Mouse (Mus musculus): Measurements from ENCODE around the gene Pgrmc2. TPM values are rescaled to one million over a fixed set of nuclear protein-coding genes. Genes with fewer than 3 reads are reported as not detected.

The Pgrmc2 gene
- polyA plus RNA-seq, 1 experiment from 2014 or later, result 28.3 TPM

GRCm38 (mm10) chr3:41082520-41082884, 344 bp downstream of the Pgrmc2 start:
- Histone ChIP-seq H3K36me3 (ENCODE audit: control insufficient read depth, insufficient read depth, low read length) (no peaks in the 10 kb centered on the region), H3K27me3 (replicated peaks; ENCODE audit: control insufficient read depth, insufficient read depth, low read length) (no peaks in the 10 kb centered on the region), H3K27ac (ENCODE audit: low read depth, low read length) (peak overlapping the region; percentile 89), H3K4me1 (replicated peaks; ENCODE audit: control insufficient read depth, insufficient read depth, low read length) (peaks cover 8% of the 10 kb centered on the region; the same call in 1 of the 2 replicates), H3K4me2 (peak overlapping the region; percentile 87), H3K9me3 (ENCODE audit: control insufficient read depth, low read length) (no peaks in the 10 kb centered on the region), H3K9ac (ENCODE audit: low read depth, low read length) (peak overlapping the region; percentile 91), H3K4me3 (ENCODE audit: low read depth, low read length) (peak overlapping the region; percentile 69)
- WGBS, result under 1% methylated on average over 43 of the region's 43 CpGs
- peak; percentile 19 for ATAC-seq (replicated peaks; ENCODE audit: low FRiP score)
- DNase-seq (ENCODE audit: low spot score), result no peak

DNA sequence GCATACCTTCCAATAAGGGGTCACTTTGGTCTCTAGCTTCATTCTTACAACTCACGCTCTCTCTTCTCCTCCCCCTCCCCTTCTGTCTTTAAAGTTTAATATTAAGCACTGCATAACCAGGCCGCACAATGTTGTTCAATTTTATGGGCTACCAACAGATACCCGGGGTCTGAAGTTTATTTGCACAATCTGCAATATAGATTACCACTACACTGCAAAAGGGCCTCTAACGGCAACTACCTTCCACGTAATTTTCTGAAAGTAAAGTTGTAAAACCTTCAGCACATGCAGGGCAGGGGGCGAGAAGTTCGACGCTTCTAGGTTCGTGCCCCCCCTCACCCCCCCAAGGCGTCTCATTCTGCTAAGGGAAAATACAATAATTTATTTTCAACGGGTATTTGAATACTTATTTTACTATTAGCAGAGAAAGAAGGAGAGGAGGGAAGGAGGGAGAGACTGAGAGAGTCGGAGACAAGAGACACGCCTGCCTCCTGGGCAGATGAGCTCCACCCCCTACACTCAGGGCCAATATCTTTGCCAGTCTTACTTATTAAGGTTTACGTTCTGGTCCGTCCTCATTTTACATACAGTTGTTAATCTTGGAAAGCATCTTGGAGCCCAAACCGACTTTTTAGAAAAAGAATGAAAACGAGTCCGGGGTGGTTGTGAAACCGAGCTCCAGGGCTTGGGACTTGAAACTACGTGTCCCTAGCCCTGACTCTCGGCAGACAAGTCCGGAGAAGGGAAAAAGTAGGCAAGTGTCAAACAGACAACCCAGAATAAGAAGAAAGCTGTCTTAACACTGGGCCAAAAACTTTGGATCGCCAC, 1.2 kb downstream of the Pgrmc2 start:
- H3K36me3 ChIP-seq (ENCODE audit: control insufficient read depth, insufficient read depth, low read length), result no peaks in the 10 kb centered on the region
- no peak for ATAC-seq (replicated peaks; ENCODE audit: low FRiP score)
- peak overlapping the region; percentile 69 for H3K4me3 ChIP-seq (ENCODE audit: low read depth, low read length)
- H3K9me3 ChIP-seq (ENCODE audit: control insufficient read depth, low read length), result no peaks in the 10 kb centered on the region
- peak overlapping the region; percentile 91 for H3K9ac ChIP-seq (ENCODE audit: low read depth, low read length)
- 4% methylated on average over 23 of the region's 23 CpGs for WGBS
- H3K27ac ChIP-seq (ENCODE audit: low read depth, low read length), result peak overlapping the region; percentile 89
- peaks cover 8% of the 10 kb centered on the region; the same call in 1 of the 2 replicates for H3K4me1 ChIP-seq (replicated peaks; ENCODE audit: control insufficient read depth, insufficient read depth, low read length)
- peak; percentile 54 for DNase-seq (ENCODE audit: low spot score)
- no peaks in the 10 kb centered on the region for H3K27me3 ChIP-seq (replicated peaks; ENCODE audit: control insufficient read depth, insufficient read depth, low read length)
- peak overlapping the region; percentile 87 for H3K4me2 ChIP-seq

DNA sequence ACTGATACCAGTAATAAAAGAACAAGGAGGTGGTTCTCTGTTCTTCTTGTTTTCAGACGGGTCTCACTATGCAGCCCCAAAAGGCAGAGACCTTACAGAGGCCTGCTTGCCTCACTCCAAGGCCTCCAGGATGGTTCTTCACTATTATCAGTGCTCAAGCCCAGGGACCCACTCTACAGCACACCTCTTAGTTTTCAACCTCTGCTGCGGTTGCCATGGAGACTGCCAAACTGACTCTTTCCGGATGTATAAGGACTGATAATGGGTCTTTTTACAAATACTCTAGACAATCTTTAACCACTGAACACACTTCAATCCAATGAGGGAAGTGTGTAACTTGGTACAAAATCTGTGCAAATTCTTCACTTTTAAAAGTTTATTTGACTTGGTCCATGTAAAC, 2.1 kb downstream of the Pgrmc2 start:
- Histone ChIP-seq H3K27ac (ENCODE audit: low read depth, low read length) (no peak overlapping the region), H3K36me3 (ENCODE audit: control insufficient read depth, insufficient read depth, low read length) (no peaks in the 10 kb centered on the region), H3K4me2 (peak overlapping the region; percentile 87), H3K4me3 (ENCODE audit: low read depth, low read length) (peak overlapping the region; percentile 69), H3K27me3 (replicated peaks; ENCODE audit: control insufficient read depth, insufficient read depth, low read length) (no peaks in the 10 kb centered on the region), H3K9ac (ENCODE audit: low read depth, low read length) (no peak overlapping the region), H3K4me1 (replicated peaks; ENCODE audit: control insufficient read depth, insufficient read depth, low read length) (peaks cover 8% of the 10 kb centered on the region; the same call in 1 of the 2 replicates), H3K9me3 (ENCODE audit: control insufficient read depth, low read length) (no peaks in the 10 kb centered on the region)
- ATAC-seq (replicated peaks; ENCODE audit: low FRiP score) (no peak), DNase-seq (ENCODE audit: low spot score) (no peak)
- WGBS, result 31% methylated on average over 3 of the region's 3 CpGs

DNA sequence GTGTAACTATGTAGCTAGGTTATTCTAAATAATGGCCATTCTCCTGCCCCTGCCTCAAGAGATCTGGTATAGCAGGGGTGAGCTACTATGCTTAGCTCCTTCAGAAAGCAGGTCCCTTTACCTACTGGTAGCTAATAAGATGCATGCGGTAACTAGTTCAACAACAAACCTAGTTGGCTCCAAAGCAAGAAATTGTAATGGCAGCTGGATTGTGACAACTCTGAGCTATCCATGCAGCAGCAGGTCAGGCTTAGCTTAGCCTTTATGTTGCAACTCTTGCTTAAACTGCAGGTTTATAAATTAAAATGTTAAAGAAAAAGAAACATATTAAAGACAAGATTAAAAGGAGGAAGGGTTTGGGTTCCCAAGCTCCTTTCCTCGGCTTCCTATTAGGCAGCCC, 4.2 kb downstream of the Pgrmc2 start:
- ATAC-seq (replicated peaks; ENCODE audit: low FRiP score), result no peak
- H3K36me3 ChIP-seq (ENCODE audit: control insufficient read depth, insufficient read depth, low read length), result no peaks in the 10 kb centered on the region
- 89% methylated on average over 2 of the region's 2 CpGs for WGBS

GRCm38 (mm10) chr3:41075376-41075775, 7.5 kb downstream of the Pgrmc2 start:
- no peak overlapping the region for H3K4me3 ChIP-seq (ENCODE audit: low read depth, low read length)
- no peaks in the 10 kb centered on the region for H3K9me3 ChIP-seq (ENCODE audit: control insufficient read depth, low read length)
- no peak overlapping the region for H3K27ac ChIP-seq (ENCODE audit: low read depth, low read length)
- no peak overlapping the region for H3K4me2 ChIP-seq
- 88% methylated on average over 8 of the region's 8 CpGs for WGBS
- DNase-seq (ENCODE audit: low spot score) (no peak), ATAC-seq (replicated peaks; ENCODE audit: low FRiP score) (no peak)
- no peaks in the 10 kb centered on the region for H3K4me1 ChIP-seq (replicated peaks; ENCODE audit: control insufficient read depth, insufficient read depth, low read length)
- H3K27me3 ChIP-seq (replicated peaks; ENCODE audit: control insufficient read depth, insufficient read depth, low read length), result no peaks in the 10 kb centered on the region
- H3K36me3 ChIP-seq (ENCODE audit: control insufficient read depth, insufficient read depth, low read length), result no peaks in the 10 kb centered on the region
- no peak overlapping the region for H3K9ac ChIP-seq (ENCODE audit: low read depth, low read length)

More for the DNA sequence above, 4.2 kb downstream of the Pgrmc2 start:
- no peak overlapping the region for H3K9ac ChIP-seq (ENCODE audit: low read depth, low read length)
- H3K4me1 ChIP-seq (replicated peaks; ENCODE audit: control insufficient read depth, insufficient read depth, low read length), result peaks cover 8% of the 10 kb centered on the region; the same call in 1 of the 2 replicates
- no peak for DNase-seq (ENCODE audit: low spot score)
- no peak overlapping the region for H3K27ac ChIP-seq (ENCODE audit: low read depth, low read length)
- H3K4me3 ChIP-seq (ENCODE audit: low read depth, low read length), result no peak overlapping the region
- H3K27me3 ChIP-seq (replicated peaks; ENCODE audit: control insufficient read depth, insufficient read depth, low read length), result no peaks in the 10 kb centered on the region
- no peaks in the 10 kb centered on the region for H3K9me3 ChIP-seq (ENCODE audit: control insufficient read depth, low read length)
- H3K4me2 ChIP-seq, result no peak overlapping the region

DNA sequence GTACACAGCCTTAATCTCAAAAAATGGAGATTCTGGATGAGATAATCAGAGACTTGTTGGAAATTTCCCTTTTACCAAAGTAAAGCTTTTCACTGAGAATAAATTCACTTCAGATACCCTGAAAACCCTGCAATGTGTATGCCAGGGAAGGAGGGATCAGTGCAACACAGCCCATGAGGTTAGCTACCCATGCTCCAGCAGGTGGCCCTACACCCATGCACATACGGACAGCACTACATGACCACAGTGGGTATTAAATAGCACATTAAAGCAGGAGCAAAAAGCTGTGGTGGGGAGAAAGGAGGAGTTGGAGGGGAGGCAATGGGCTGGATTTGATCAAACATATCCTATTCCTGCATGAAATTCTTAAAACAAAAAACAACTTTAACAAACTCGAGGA, 12.3 kb downstream of the Pgrmc2 start:
- 87% methylated on average over 2 of the region's 2 CpGs for WGBS

GRCm38 (mm10) chr3:41065320-41065719, 17.5 kb downstream of the Pgrmc2 start:
- no peaks in the 10 kb centered on the region for H3K9me3 ChIP-seq (ENCODE audit: control insufficient read depth, low read length)
- no peak overlapping the region for H3K4me2 ChIP-seq
- no peak overlapping the region for H3K27ac ChIP-seq (ENCODE audit: low read depth, low read length)
- no peaks in the 10 kb centered on the region for H3K27me3 ChIP-seq (replicated peaks; ENCODE audit: control insufficient read depth, insufficient read depth, low read length)
- 77% methylated on average over 2 of the region's 2 CpGs for WGBS
- peaks cover 12% of the 10 kb centered on the region for H3K36me3 ChIP-seq (ENCODE audit: control insufficient read depth, insufficient read depth, low read length)
- H3K4me3 ChIP-seq (ENCODE audit: low read depth, low read length), result no peak overlapping the region
- DNase-seq (ENCODE audit: low spot score) (no peak), ATAC-seq (replicated peaks; ENCODE audit: low FRiP score) (0 out of 2 replicates have a peak, but pooled peaks have one; percentile 27)
- no peaks in the 10 kb centered on the region for H3K4me1 ChIP-seq (replicated peaks; ENCODE audit: control insufficient read depth, insufficient read depth, low read length)
- no peak overlapping the region for H3K9ac ChIP-seq (ENCODE audit: low read depth, low read length)

More for the DNA sequence above, 12.3 kb downstream of the Pgrmc2 start:
- peaks cover 9% of the 10 kb centered on the region for H3K36me3 ChIP-seq (ENCODE audit: control insufficient read depth, insufficient read depth, low read length)
- ATAC-seq (replicated peaks; ENCODE audit: low FRiP score) (no peak), DNase-seq (ENCODE audit: low spot score) (no peak)
- no peak overlapping the region for H3K4me3 ChIP-seq (ENCODE audit: low read depth, low read length)
- H3K4me1 ChIP-seq (replicated peaks; ENCODE audit: control insufficient read depth, insufficient read depth, low read length), result no peaks in the 10 kb centered on the region
- no peaks in the 10 kb centered on the region for H3K27me3 ChIP-seq (replicated peaks; ENCODE audit: control insufficient read depth, insufficient read depth, low read length)
- no peak overlapping the region for H3K4me2 ChIP-seq
- no peaks in the 10 kb centered on the region for H3K9me3 ChIP-seq (ENCODE audit: control insufficient read depth, low read length)
- H3K27ac ChIP-seq (ENCODE audit: low read depth, low read length), result no peak overlapping the region
- H3K9ac ChIP-seq (ENCODE audit: low read depth, low read length), result no peak overlapping the region

- Histone ChIP-seq H3K36me3 (ENCODE audit: control insufficient read depth, insufficient read depth, low read length) (peaks cover 6% of the 10 kb centered on the region; the same call in 1 of the 2 replicates), H3K4me2 (no peak overlapping the region), H3K27me3 (replicated peaks; ENCODE audit: control insufficient read depth, insufficient read depth, low read length) (no peaks in the 10 kb centered on the region), H3K27ac (ENCODE audit: low read depth, low read length) (no peak overlapping the region), H3K4me3 (ENCODE audit: low read depth, low read length) (no peak overlapping the region), H3K9me3 (ENCODE audit: control insufficient read depth, low read length) (no peaks in the 10 kb centered on the region), H3K4me1 (replicated peaks; ENCODE audit: control insufficient read depth, insufficient read depth, low read length) (no peaks in the 10 kb centered on the region), H3K9ac (ENCODE audit: low read depth, low read length) (no peak overlapping the region)
- WGBS, result 91% methylated on average over 2 of the region's 2 CpGs
- ATAC-seq (replicated peaks; ENCODE audit: low FRiP score) (no peak), DNase-seq (ENCODE audit: low spot score) (no peak)
These were observed 20.1 kb downstream of the Pgrmc2 start for GRCm38 (mm10) chr3:41062758-41063157.

Data from liver, embryonic 11.5 days (tissue).